Mouse (Mus musculus) myocyte (in vitro differentiated cells): ENCODE results near the gene Trdmt1. TPM values are rescaled to one million over a fixed set of nuclear protein-coding genes. Genes with fewer than 3 reads are reported as not detected.

Experiments used
- H3K27me3 ChIP-seq: one replicate; pipeline ENCODE4 v1.6.1; 2011; ENCODE audit not compliant: control insufficient read depth, insufficient read depth, insufficient read length
- H3K36me3 ChIP-seq: one replicate; pipeline ENCODE4 v1.6.1; 2011; ENCODE audit not compliant: control insufficient read depth, insufficient read depth
- H3K4me2 ChIP-seq: one replicate; pipeline ENCODE4 v1.6.1; 2011; ENCODE audit warnings: low read depth, control low read depth
- H3K4me3 ChIP-seq: one replicate; pipeline ENCODE4 v1.5.1; 2011; ENCODE audit warnings: mild to moderate bottlenecking, control low read depth, moderate library complexity
- H3K79me2 ChIP-seq: one replicate; pipeline ENCODE4 v1.6.1; 2011; ENCODE audit not compliant: control insufficient read depth, insufficient read depth
- H3ac ChIP-seq: one replicate; pipeline ENCODE4 v1.6.1; 2011; ENCODE audit not compliant: control insufficient read depth, insufficient read length
- CEBPB ChIP-seq: IDR thresholded peaks from 2 replicates; pipeline ENCODE4 v1.6.1; 2011; ENCODE audit warnings: mild to moderate bottlenecking, moderate library complexity; ENCODE audit not compliant: poor library complexity, insufficient read depth, severe bottlenecking
- E2F4 ChIP-seq: IDR thresholded peaks from one replicate; pipeline ENCODE4 v1.6.1; 2011; ENCODE audit warnings: mild to moderate bottlenecking, control low read depth, moderate library complexity; ENCODE audit not compliant: insufficient read depth
- MAX ChIP-seq: IDR thresholded peaks from one replicate; pipeline ENCODE4 v1.6.1; 2011; ENCODE audit warnings: low read depth, mild to moderate bottlenecking, control low read depth
- MYOD1 ChIP-seq, 3 experiments: IDR thresholded peaks; one replicate each; pipeline ENCODE4 v1.6.1; 2011; ENCODE audit warnings: control low read depth in 2 of 3, low read depth in 2 of 3, mild to moderate bottlenecking in 2 of 3, moderate library complexity in 1 of 3; ENCODE audit not compliant: insufficient read length in 2 of 3, control insufficient read depth in 1 of 3
- MYOG ChIP-seq, 3 experiments: IDR thresholded peaks; one replicate each; pipeline ENCODE4 v1.6.1; 2011; ENCODE audit warnings: control low read depth in 2 of 3, low read depth in 2 of 3, mild to moderate bottlenecking in 2 of 3; ENCODE audit not compliant: insufficient read length in 2 of 3, control insufficient read depth in 1 of 3, insufficient read depth in 1 of 3
- POLR2A ChIP-seq: IDR thresholded peaks from one replicate; pipeline ENCODE4 v1.6.1; 2011; ENCODE audit warnings: low read depth, mild to moderate bottlenecking, control low read depth, moderate library complexity; ENCODE audit not compliant: insufficient read length
- POLR2AphosphoS2 ChIP-seq: IDR thresholded peaks from one replicate; pipeline ENCODE4 v1.6.1; 2011; ENCODE audit warnings: low read depth, control low read depth; ENCODE audit not compliant: insufficient read length
- REST ChIP-seq: IDR thresholded peaks from one replicate; pipeline ENCODE4 v1.6.1; 2011; ENCODE audit warnings: mild to moderate bottlenecking, control low read depth, moderate library complexity; ENCODE audit not compliant: insufficient read depth, insufficient read length
- SRF ChIP-seq: IDR thresholded peaks from one replicate; pipeline ENCODE4 v1.6.1; 2011; ENCODE audit warnings: low read depth; ENCODE audit not compliant: control insufficient read depth, insufficient read length
- TCF12 ChIP-seq: IDR thresholded peaks from one replicate; pipeline ENCODE4 v1.6.1; 2011; ENCODE audit warnings: mild to moderate bottlenecking, control low read depth; ENCODE audit not compliant: poor library complexity, insufficient read depth, severe bottlenecking
- TCF3 ChIP-seq: IDR thresholded peaks from one replicate; pipeline ENCODE4 v1.6.1; 2011; ENCODE audit warnings: low read depth, control low read depth; ENCODE audit not compliant: insufficient read length
- USF1 ChIP-seq: IDR thresholded peaks from one replicate; pipeline ENCODE4 v1.6.1; 2011; ENCODE audit warnings: low read depth, mild to moderate bottlenecking, control low read depth, moderate library complexity
- polyA plus RNA-seq: library from polyadenylated mRNA; unstranded; fragments of >200 nt; fragmentation: generic; extraction: Trizol; gene quantifications from one replicate; pipeline ENCODE4 v1.2.1, GENCODE M21; 2012; ENCODE audit warnings: missing spikeins

Trdmt1 gene
- polyA plus RNA-seq, 1 experiment = 2.2 TPM

GRCm38 (mm10) chr2:13559729-13560128 lies 15.3 kb upstream of the Trdmt1 start:
- Histone ChIP-seq H3K79me2 (no peaks in the 10 kb centered on the region), H3K4me3 (no peak overlapping the region), H3K4me2 (no peak overlapping the region), H3ac (no peak overlapping the region), H3K27me3 (no peaks in the 10 kb centered on the region), H3K36me3 (no peaks in the 10 kb centered on the region)
- TF ChIP-seq TCF12 = no peak

DNA sequence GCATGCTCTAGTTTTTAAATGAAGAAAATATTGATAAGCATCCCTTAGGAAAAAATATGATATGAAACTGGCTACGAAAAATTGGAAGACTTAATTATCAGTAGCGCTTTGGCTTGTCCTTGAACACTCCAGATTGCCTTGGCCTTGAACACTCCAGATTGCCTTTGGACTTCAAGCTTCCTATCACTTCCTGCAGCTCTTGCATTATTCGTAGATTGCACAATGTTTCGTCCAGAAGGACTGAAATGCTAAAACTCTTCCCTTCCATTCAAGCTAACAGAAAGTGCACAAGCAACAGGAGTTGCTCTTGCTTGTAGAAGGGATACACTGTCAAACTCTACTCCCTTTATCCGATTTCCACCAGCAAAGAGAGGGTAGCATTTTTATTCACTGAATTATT lies 14.8 kb upstream of the Trdmt1 start:
- H3K4me3 ChIP-seq = no peak overlapping the region
- no peaks in the 10 kb centered on the region for H3K27me3 ChIP-seq
- no peaks in the 10 kb centered on the region for H3K36me3 ChIP-seq
- H3K79me2 ChIP-seq = no peaks in the 10 kb centered on the region
- TF ChIP-seq REST (no peak), POLR2A (no peak), CEBPB (peak; percentile 52; the same call in 1 of the 2 replicates), TCF12 (no peak)
- no peak overlapping the region for H3ac ChIP-seq
- peak overlapping the region; percentile 84 for H3K4me2 ChIP-seq

- Histone ChIP-seq H3K4me2 (peak overlapping the region; percentile 84), H3ac (no peak overlapping the region), H3K4me3 (no peak overlapping the region), H3K79me2 (no peaks in the 10 kb centered on the region), H3K27me3 (no peaks in the 10 kb centered on the region), H3K36me3 (no peaks in the 10 kb centered on the region)
- TF ChIP-seq TCF12 (no peak), MYOD1 (IDR thresholded peaks at IDR 0.05; ENCODE audit: control insufficient read depth in 1 of 3, insufficient read length in 2 of 3, low read depth in 2 of 3) (no peak), MYOG (IDR thresholded peaks at IDR 0.05; ENCODE audit: control insufficient read depth in 1 of 3, insufficient read depth in 1 of 3, insufficient read length in 2 of 3, low read depth in 2 of 3) (no peak), USF1 (no peak), REST (no peak), E2F4 (no peak)
These were observed 14.3 kb upstream of the Trdmt1 start for GRCm38 (mm10) chr2:13558607-13559262.

- Histone ChIP-seq H3K4me3 (peak overlapping the region; percentile 1), H3K79me2 (no peaks in the 10 kb centered on the region), H3K4me2 (peak overlapping the region; percentile 84), H3K27me3 (no peaks in the 10 kb centered on the region), H3K36me3 (no peaks in the 10 kb centered on the region), H3ac (no peak overlapping the region)
- TF ChIP-seq TCF12 (no peak), USF1 (no peak), SRF (no peak), CEBPB (no peak), REST (no peak), TCF3 (no peak), POLR2A (no peak), MAX (no peak), MYOD1 (IDR thresholded peaks at IDR 0.05; ENCODE audit: control insufficient read depth in 1 of 3, insufficient read length in 2 of 3, low read depth in 2 of 3) (no peak), E2F4 (no peak), POLR2AphosphoS2 (no peak), MYOG (IDR thresholded peaks at IDR 0.05; ENCODE audit: control insufficient read depth in 1 of 3, insufficient read depth in 1 of 3, insufficient read length in 2 of 3, low read depth in 2 of 3) (no peak)
These were observed 12.9 kb upstream of the Trdmt1 start for GRCm38 (mm10) chr2:13557145-13558030.

DNA sequence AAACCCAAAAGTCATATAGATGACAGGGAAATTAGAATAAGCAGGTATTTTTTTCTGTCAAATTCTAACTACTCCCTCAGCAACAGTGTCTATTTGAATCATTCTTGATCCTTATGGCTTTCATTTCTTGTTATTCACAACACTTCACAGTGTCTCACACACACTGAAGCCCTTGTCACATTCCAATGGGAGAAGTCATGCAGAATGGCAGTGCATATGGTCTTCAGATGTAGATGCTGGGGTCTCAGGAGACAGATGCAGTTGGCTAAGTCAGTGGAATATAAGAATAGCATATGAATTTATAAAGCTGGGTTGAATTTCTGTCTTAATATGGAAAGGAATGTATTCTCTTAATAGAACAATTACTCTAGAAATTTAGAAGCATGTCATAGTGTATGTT lies 11.8 kb upstream of the Trdmt1 start:
- TF ChIP-seq E2F4 = no peak
- TF ChIP-seq MYOD1 (IDR thresholded peaks at IDR 0.05; ENCODE audit: control insufficient read depth in 1 of 3, insufficient read length in 2 of 3, low read depth in 2 of 3) = peak in 2 of 3 experiments; percentile 27 to 29
- Histone ChIP-seq H3K36me3 (no peaks in the 10 kb centered on the region), H3K79me2 (no peaks in the 10 kb centered on the region), H3ac (no peak overlapping the region), H3K4me2 (peak overlapping the region; percentile 84), H3K27me3 (no peaks in the 10 kb centered on the region), H3K4me3 (peak overlapping the region; percentile 1)
